Mouse (Mus musculus) megakaryocyte, embryonic 14.5 days (primary cell): ENCODE measurements around the gene Ltbp2.

Experiments used
- FLI1 ChIP-seq: IDR thresholded peaks from 2 replicates; pipeline ENCODE4 v1.6.1; 2012; ENCODE audit warnings: low read length, inconsistent platforms, mixed read lengths
- GATA1 ChIP-seq: IDR thresholded peaks from 3 replicates; pipeline ENCODE4 v1.6.1; 2012; ENCODE audit warnings: mixed read lengths, low read length, inconsistent platforms, borderline replicate concordance

DNA sequence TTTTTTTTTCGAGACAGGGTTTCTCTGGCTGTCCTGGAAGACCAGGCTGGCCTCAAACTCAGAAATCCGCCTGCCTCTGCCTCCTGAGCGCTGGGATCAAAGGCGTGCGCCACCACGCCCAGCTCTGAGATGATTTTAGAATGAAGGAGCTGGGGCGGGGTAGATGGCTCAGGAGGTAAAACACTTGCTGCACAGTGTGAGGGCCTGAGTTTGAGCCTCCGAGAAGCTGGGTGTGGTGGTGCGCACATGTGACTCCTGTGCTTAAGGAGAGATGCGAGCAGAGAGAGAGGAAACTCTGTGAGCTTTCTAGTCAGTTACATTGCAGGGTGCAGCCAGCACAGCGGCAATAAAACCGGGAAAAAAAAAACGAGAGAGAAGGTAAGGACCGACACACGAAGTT lies 110.8 kb downstream of the Ltbp2 start:
- TF ChIP-seq GATA1 (no peak), FLI1 (no peak)
